In genomic region chr1:60859842-60860241, GRCm38 (mm10) we compare ENCODE assay signal across 19 mouse cellular contexts. TPM values are rescaled to one million over a fixed set of nuclear protein-coding genes. Genes with fewer than 3 reads are reported as not detected.
DNase-seq lines count a peak whose midpoint lies in the region; ATAC-seq and TF ChIP-seq lines count a peak whose summit lies in the region.
"Had no signal": no experiment of that assay in that cellular context is flagged by ENCODE, and none has a peak within 500 bp of the region (broad histone marks: within the 10 kb centered on the region; RNA-seq: fewer than 3 reads in every experiment).

No protein-coding gene starts in this region.

- peak overlapping the region; percentile 61 for H3K9ac ChIP-seq in liver, adult 2 months (ENCODE audit: low read depth, low read length)
- H3K9ac ChIP-seq in CH12.LX (ENCODE audit: insufficient read depth, low read depth) = peak overlapping the region; percentile 30
- H3K9ac ChIP-seq in forebrain, embryonic 12.5 days = no peak overlapping the region
- H3K9ac ChIP-seq: lung, embryonic 14.5 days had no signal

- TF ChIP-seq CTCF in liver, adult 2 months (IDR thresholded peaks at IDR 0.05; ENCODE audit: low read depth, low read length) = no peak
- TF ChIP-seq CTCF in CH12.LX (conservative IDR thresholded peaks at IDR 0.05 in 1 of 2, IDR thresholded peaks at IDR 0.05 in 1 of 2; ENCODE audit: low read depth in 2 of 2, low read length in 2 of 2) = no peak

- TF ChIP-seq POLR2A in liver, adult 2 months (IDR thresholded peaks at IDR 0.05; ENCODE audit: extremely low read depth, insufficient read depth, low read length) = no peak
- no peak for TF ChIP-seq POLR2A in CH12.LX (IDR thresholded peaks at IDR 0.05; ENCODE audit: low read depth, low read length)

- H3K4me2 ChIP-seq in CH12.LX (ENCODE audit: insufficient read depth, low read depth, poor library complexity, severe bottlenecking) = no peak overlapping the region
- H3K4me2 ChIP-seq in forebrain, embryonic 12.5 days = no peak overlapping the region

- dilution Hi-C loops in CH12.LX (cut with MboI; ENCODE audit: extremely low pct_ligation_motif_present, extremely low pct_unique_long_range_greater_than_20kb, low sequenced_read_pairs) = no loop called here

- H3K4me1 ChIP-seq in liver, adult 2 months (ENCODE audit: control insufficient read depth, insufficient read depth, low read length) = peaks cover 16% of the 10 kb centered on the region
- H3K4me1 ChIP-seq in CH12.LX (ENCODE audit: control insufficient read depth in 1 of 2, insufficient read depth in 2 of 2) = peaks cover 30 to 71% of the 10 kb centered on the region in 2 experiments
- peaks cover 6% of the 10 kb centered on the region; the same call in 1 of the 2 replicates for H3K4me1 ChIP-seq in forebrain, embryonic 12.5 days

- in situ Hi-C loops in CH12.LX (cut with MboI; ENCODE audit: low pct_ligation_motif_present, low pct_unique_long_range_greater_than_20kb, low sequenced_read_pairs) = loop anchor here (10.0 to 25.0 kb wide), 2 partner anchors 145 to 698 kb away; partner anchors contain the start of gene Cd28

- H3K79me2 ChIP-seq in liver, adult 2 months (ENCODE audit: control insufficient read depth, insufficient read depth, low read length) = 0 out of 2 replicates have a peak, but pooled peaks cover 2% of the 10 kb centered on the region
- peaks cover under 1% of the 10 kb centered on the region for H3K79me2 ChIP-seq in CH12.LX (replicated peaks; ENCODE audit: control insufficient read depth, extremely low read depth, insufficient read depth, poor library complexity, severe bottlenecking)

- no peak; the same call in 1 of the 2 replicates for TF ChIP-seq RAD21 in CH12.LX (IDR thresholded peaks at IDR 0.05; ENCODE audit: low read depth, low read length)

- ATAC-seq in forebrain, embryonic 12.5 days (ENCODE audit: low FRiP score) = no peak
- ATAC-seq in CD4-positive, CD25-positive, alpha-beta regulatory T cell, adult 4 months = no peak

- TF ChIP-seq EP300 in CH12.LX (IDR thresholded peaks at IDR 0.05; ENCODE audit: low read length) = no peak

- 23% methylated on average over 3 of the region's 3 CpGs for WGBS in liver, adult 2 months
- 77% methylated on average over 3 of the region's 3 CpGs for WGBS in forebrain, embryonic 12.5 days

- H3K27me3 ChIP-seq in liver, adult 2 months (ENCODE audit: control insufficient read depth, insufficient read depth, low read length) = no peaks in the 10 kb centered on the region
- H3K27me3 ChIP-seq in CH12.LX (replicated peaks) = no peaks in the 10 kb centered on the region
- H3K27me3 ChIP-seq in forebrain, embryonic 12.5 days = no peaks in the 10 kb centered on the region

- no peak overlapping the region for H3K4me3 ChIP-seq in liver, adult 2 months (ENCODE audit: insufficient read depth, low read depth, low read length)
- H3K4me3 ChIP-seq in CH12.LX (replicated peaks in 1 of 3; ENCODE audit: low read depth in 2 of 3, low read length in 2 of 3, poor library complexity in 1 of 3) = no peak overlapping the region
- no peak overlapping the region for H3K4me3 ChIP-seq in forebrain, embryonic 12.5 days (replicated peaks)

- H3K9me3 ChIP-seq in CH12.LX (replicated peaks; ENCODE audit: low read length) = no peaks in the 10 kb centered on the region
- H3K9me3 ChIP-seq in forebrain, embryonic 12.5 days = no peaks in the 10 kb centered on the region

- peak overlapping the region; percentile 52 for H3K27ac ChIP-seq in liver, adult 2 months (replicated peaks; ENCODE audit: insufficient read depth, low read depth, low read length)
- peak overlapping the region; percentile 87 for H3K27ac ChIP-seq in CH12.LX (ENCODE audit: insufficient read depth, low read depth)
- H3K27ac ChIP-seq in forebrain, embryonic 12.5 days = no peak overlapping the region
- H3K27ac ChIP-seq: kidney, postnatal 0 days had no signal

- peak; percentile 84 for DNase-seq in heart, adult 11 months
- no peak for DNase-seq in heart, adult 9 months (ENCODE audit: low spot score in 2 of 2)
- DNase-seq in liver, adult 2 months (ENCODE audit: extremely low read depth, low read depth, low spot score) = peak; percentile 95
- DNase-seq in liver = no peak
- DNase-seq in CH12.LX (ENCODE audit: extremely low read depth) = no peak
- DNase-seq in induced T-regulatory cell, adult 2 months (ENCODE audit: low read depth) = peak; percentile 58
- DNase-seq: cerebellum, adult 11 months; gastrocnemius, postnatal 10 days; left cerebral cortex, postnatal 4 days had no signal

- H3K36me3 ChIP-seq in liver, adult 2 months (ENCODE audit: control insufficient read depth, insufficient read depth, low read length) = no peaks in the 10 kb centered on the region
- peaks cover 0 to 12% of the 10 kb centered on the region in 2 experiments for H3K36me3 ChIP-seq in CH12.LX (replicated peaks in 1 of 2; ENCODE audit: control insufficient read depth in 1 of 2, insufficient read depth in 1 of 2, low read length in 1 of 2)
- H3K36me3 ChIP-seq in forebrain, embryonic 12.5 days (replicated peaks) = no peaks in the 10 kb centered on the region

TF ChIP-seq in CH12.LX, 34 proteins besides CTCF, POLR2A, EP300 and RAD21:
- TF ChIP-seq MAX (IDR thresholded peaks at IDR 0.05; ENCODE audit: low read length) = 0 out of 2 replicates have a peak, but pooled peaks have one; percentile 24
- TF ChIP-seq PAX5 (IDR thresholded peaks at IDR 0.05; ENCODE audit: low read length) = no peak

RNA-seq across cellular contexts. Expression of gene Ctla4, which starts 27.0 kb away (rescaled TPM):
- 0.20 TPM in 1 of 2 replicates, not detected in the other for total RNA-seq in liver, adult 2 months (2014; rRNA removed)
- not detected in 2 replicates for polyA plus RNA-seq in liver, adult 2 months (2012; rRNA removed)
- total RNA-seq in CH12.LX (2012; rRNA removed) (27.4 and 54.7 TPM in 2 replicates), CH12.LX (2014; rRNA removed) (49.8 and 53.7 TPM in 2 replicates)
- polyA plus RNA-seq in CH12.LX (2012; ENCODE audit: insufficient read length, low read depth) = 11.6 and 13.1 TPM in 2 replicates
- not detected in 2 replicates for polyA plus RNA-seq in forebrain, embryonic 12.5 days (2016; fragmentation: Nextera tagmentation; extraction: Ambion mirVana)
- 100 to 1,000 TPM; 274 to 291 TPM for polyA plus RNA-seq in CD4-positive, CD25-positive, alpha-beta regulatory T cell, adult 4 months (2017; shearing (Covaris generic))
- total RNA-seq: common myeloid progenitor, adult 5-6 weeks; gastrocnemius, postnatal 10 days; layer of hippocampus, postnatal 10 days; left cerebral cortex, postnatal 4 days; megakaryocyte-erythroid progenitor cell, adult 5-6 weeks had no signal
- polyA plus RNA-seq: embryonic facial prominence, embryonic 14.5 days; forebrain, embryonic 16.5 days; intestine, embryonic 14.5 days; kidney, postnatal 0 days; lung, embryonic 14.5 days had no signal

Comparison
In these comparisons a context has a peak if more than half of its experiments do, and no peak if none do; other contexts are left out.
1. DNase-seq: peak in heart, adult 11 months (single experiment), liver, adult 2 months (single experiment) and induced T-regulatory cell, adult 2 months (single experiment); none in heart, adult 9 months (0 of 2), liver (single experiment) and CH12.LX (single experiment).
2. RNA of gene Ctla4, which starts 27.0 kb away (polyA plus RNA-seq): 274 to 291 TPM in CD4-positive, CD25-positive, alpha-beta regulatory T cell, adult 4 months; 11.6 to 13.1 TPM in CH12.LX, not detected in liver, adult 2 months and not detected in forebrain, embryonic 12.5 days; every median in the first group is over 10 times any median in the second.